Mouse (Mus musculus) heart, adult 2 months (tissue): Measurements from ENCODE around the gene Stat1.

Experiments used
- CTCF ChIP-seq: fragments of 200-600 bp; IDR thresholded peaks from 2 replicates; pipeline ENCODE4 v1.8.1; 2022; ENCODE audit warnings: antibody characterized with exemption, mild to moderate bottlenecking, moderate library complexity
- POLR2A ChIP-seq: fragments of 200-500 bp; IDR thresholded peaks from 2 replicates; pipeline ENCODE4 v1.6.1; 2011; ENCODE audit warnings: mild to moderate bottlenecking, low read depth, low read length, control low read depth; ENCODE audit not compliant: insufficient read depth

- TF ChIP-seq POLR2A = 0 out of 2 replicates have a peak, but pooled peaks have one; percentile 28
- no peak for TF ChIP-seq CTCF
These were observed 31.4 kb downstream of the Stat1 start for GRCm38 (mm10) chr1:52150676-52151075.
